Mouse (Mus musculus): ENCODE results near the gene Rtl6. TPM values are rescaled to one million over a fixed set of nuclear protein-coding genes. Genes with fewer than 3 reads are reported as not detected.

Rtl6 gene
- polyA plus RNA-seq, 1 experiment from 2014 or later: 30.0 TPM

- H3K9ac ChIP-seq (ENCODE audit: low read length): no peak overlapping the region
- no peaks in the 10 kb centered on the region for H3K9me3 ChIP-seq (ENCODE audit: control insufficient read depth, low read length)
- H3K27ac ChIP-seq (ENCODE audit: low read depth, low read length): no peak overlapping the region
- no peaks in the 10 kb centered on the region for H3K36me3 ChIP-seq (ENCODE audit: control insufficient read depth, insufficient read depth, low read length)
- DNase-seq (ENCODE audit: low spot score) (no peak), ATAC-seq (replicated peaks; ENCODE audit: low FRiP score) (no peak)
- H3K4me2 ChIP-seq (ENCODE audit: low read depth, low read length, severe bottlenecking): no peak overlapping the region
- peaks cover 16% of the 10 kb centered on the region for H3K4me1 ChIP-seq (replicated peaks; ENCODE audit: control insufficient read depth, insufficient read depth, low read length)
- no peak overlapping the region for H3K4me3 ChIP-seq (ENCODE audit: low read depth, low read length)
- no peaks in the 10 kb centered on the region for H3K27me3 ChIP-seq (ENCODE audit: control insufficient read depth, insufficient read depth, low read length)
- WGBS: 87% methylated on average over 10 of the region's 10 CpGs
These were observed 51.6 kb downstream of the Rtl6 start for GRCm38 (mm10) chr15:84506026-84506425.

- H3K9me3 ChIP-seq (ENCODE audit: control insufficient read depth, low read length): no peaks in the 10 kb centered on the region
- H3K4me3 ChIP-seq (ENCODE audit: low read depth, low read length): no peak overlapping the region
- ATAC-seq (replicated peaks; ENCODE audit: low FRiP score) (no peak), DNase-seq (ENCODE audit: low spot score) (no peak)
- no peaks in the 10 kb centered on the region for H3K36me3 ChIP-seq (ENCODE audit: control insufficient read depth, insufficient read depth, low read length)
- no peak overlapping the region for H3K4me2 ChIP-seq (ENCODE audit: low read depth, low read length, severe bottlenecking)
- H3K4me1 ChIP-seq (replicated peaks; ENCODE audit: control insufficient read depth, insufficient read depth, low read length): peaks cover 14% of the 10 kb centered on the region
- no peak overlapping the region for H3K9ac ChIP-seq (ENCODE audit: low read length)
- 59% methylated on average over 7 of the region's 7 CpGs for WGBS
- H3K27ac ChIP-seq (ENCODE audit: low read depth, low read length): no peak overlapping the region
- no peaks in the 10 kb centered on the region for H3K27me3 ChIP-seq (ENCODE audit: control insufficient read depth, insufficient read depth, low read length)
These were observed 52.7 kb downstream of the Rtl6 start for GRCm38 (mm10) chr15:84504895-84505294.

Other genes starting within 250 kb of the Rtl6 start
- 0.35 and 0.56 TPM in 2 replicates for gene Parvg, start 233.8 kb downstream of the Rtl6 start, polyA plus RNA-seq (2014; fragmentation: Nextera tagmentation; extraction: Ambion mirVana)
- 3.8 and 4.4 TPM in 2 replicates for gene Shisal1, start 110.7 kb downstream of the Rtl6 start, polyA plus RNA-seq (2014; fragmentation: Nextera tagmentation; extraction: Ambion mirVana)
- gene Prr5, start 111.8 kb upstream of the Rtl6 start, polyA plus RNA-seq (2014; fragmentation: Nextera tagmentation; extraction: Ambion mirVana): 10.0 and 12.3 TPM in 2 replicates
- gene Arhgap8, start 162.2 kb upstream of the Rtl6 start, polyA plus RNA-seq (2014; fragmentation: Nextera tagmentation; extraction: Ambion mirVana): 1.1 and 1.7 TPM in 2 replicates

All from forebrain, embryonic 11.5 days (tissue).